Mouse (Mus musculus) ES-Bruce4 (cell line): ENCODE measurements around the gene Vmn1r225. TPM values are rescaled to one million over a fixed set of nuclear protein-coding genes. Genes with fewer than 3 reads are reported as not detected.
"Not testable (repeated sequence)": the region's sequence is repeated elsewhere in the genome, so short reads cannot be mapped to it uniquely, and the experiment has no call there.

ENCODE experiments used
- H3K27ac ChIP-seq: 2 replicates; pipeline ENCODE4 v1.5.1; 2012; ENCODE audit warnings: low read length, inconsistent platforms; ENCODE audit not compliant: insufficient read depth
- H3K27me3 ChIP-seq: 2 replicates; pipeline ENCODE4 v1.6.1; 2012; ENCODE audit warnings: mild to moderate bottlenecking, low read length, inconsistent platforms; ENCODE audit not compliant: control insufficient read depth, poor library complexity, insufficient read depth, severe bottlenecking
- H3K36me3 ChIP-seq: 2 replicates; pipeline ENCODE4 v1.6.1; 2012; ENCODE audit warnings: inconsistent platforms, mild to moderate bottlenecking, low read length, moderate library complexity; ENCODE audit not compliant: control insufficient read depth, poor library complexity, insufficient read depth, severe bottlenecking
- H3K4me1 ChIP-seq: one replicate; pipeline ENCODE4 v1.8.1; 2011; ENCODE audit warnings: low read length; ENCODE audit not compliant: control insufficient read depth, insufficient read depth
- H3K4me3 ChIP-seq: 2 replicates; pipeline ENCODE4 v1.5.1; 2011; ENCODE audit warnings: low read depth, mild to moderate bottlenecking, low read length
- H3K9ac ChIP-seq: 2 replicates; pipeline ENCODE4 v1.6.1; 2012; ENCODE audit warnings: low read depth, mild to moderate bottlenecking, inconsistent platforms; ENCODE audit not compliant: poor library complexity, severe bottlenecking
- H3K9me3 ChIP-seq: replicated peaks from 2 replicates; pipeline ENCODE4 v1.6.1; 2012; ENCODE audit warnings: mild to moderate bottlenecking, low read length, inconsistent platforms; ENCODE audit not compliant: control insufficient read depth, poor library complexity, insufficient read depth, severe bottlenecking
- CTCF ChIP-seq: IDR thresholded peaks from one replicate; pipeline ENCODE4 v1.8.1; 2011; ENCODE audit warnings: low read depth, low read length
- EP300 ChIP-seq: IDR thresholded peaks from 2 replicates; pipeline ENCODE4 v1.6.1; 2011; ENCODE audit warnings: low read depth, low read length; ENCODE audit not compliant: insufficient read depth
- POLR2A ChIP-seq: IDR thresholded peaks from one replicate; pipeline ENCODE4 v1.8.1; 2011; ENCODE audit warnings: low read length; ENCODE audit not compliant: insufficient read depth
- polyA plus RNA-seq: library from polyadenylated mRNA; stranded (reverse); fragments of >200 nt; gene quantifications from 2 replicates; pipeline ENCODE4 v1.2.4, GENCODE M21; 2011; ENCODE audit warnings: low read depth; ENCODE audit not compliant: missing spikeins, insufficient read depth, insufficient read length

Vmn1r225 gene
- polyA plus RNA-seq = not detected in 2 replicates

DNA sequence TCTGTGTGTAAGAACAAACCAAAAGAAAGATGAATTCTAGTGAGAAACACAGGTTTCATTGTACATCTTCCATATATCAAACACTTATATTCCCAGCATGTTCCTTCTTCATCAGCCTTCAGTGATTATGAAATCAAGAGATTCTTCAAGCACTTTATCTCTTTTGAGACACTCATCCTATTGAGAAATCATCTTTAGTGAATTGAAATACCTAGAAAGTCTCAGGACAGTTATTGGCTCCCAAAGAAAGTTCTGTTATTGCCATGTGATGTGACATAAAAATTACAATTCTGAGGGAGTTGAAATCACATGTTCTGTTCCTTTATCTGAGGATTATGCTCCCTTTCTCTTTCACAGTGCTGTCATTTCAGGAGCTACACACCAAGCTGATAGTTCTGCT is at the start of gene Vmn1r225:
Vmn1r225 (plus strand) TSS at position 301 of the 400 bp plus-strand sequence.
- TF ChIP-seq POLR2A (no peak), CTCF (no peak), EP300 (no peak)
- H3K4me1 ChIP-seq = no peaks in the 10 kb centered on the region
- no peak within 1 kb of the TSS for H3K4me3 ChIP-seq

DNA sequence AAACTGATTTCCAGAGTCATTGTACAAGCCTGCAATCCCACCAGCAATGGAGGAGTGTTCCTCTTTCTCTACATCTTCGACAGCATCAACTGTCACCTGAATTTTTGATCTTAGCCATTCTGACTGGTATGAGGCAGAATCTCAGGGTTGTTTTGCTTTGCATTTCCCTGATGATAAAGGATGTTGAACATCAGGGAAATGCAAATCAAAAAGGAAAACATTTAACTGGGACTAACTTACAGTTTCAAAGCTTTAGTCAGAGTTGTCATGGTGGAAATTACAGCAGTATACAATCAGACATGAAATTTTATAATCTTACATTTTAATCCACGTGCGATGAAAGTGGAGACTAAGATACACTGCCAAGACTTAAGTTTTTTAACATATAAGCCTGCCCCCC is 24.6 kb upstream of the Vmn1r225 start:
- H3K9me3 ChIP-seq = no peaks in the 10 kb centered on the region
- H3K4me3 ChIP-seq = no peak overlapping the region
- H3K4me1 ChIP-seq = no peaks in the 10 kb centered on the region
- no peaks in the 10 kb centered on the region for H3K27me3 ChIP-seq
- H3K27ac ChIP-seq = no peak overlapping the region
- no peaks in the 10 kb centered on the region for H3K36me3 ChIP-seq
- TF ChIP-seq CTCF = no peak
- no peak for TF ChIP-seq EP300
- TF ChIP-seq POLR2A = no peak
- H3K9ac ChIP-seq = no peak overlapping the region

More for the DNA sequence above, at the start of gene Vmn1r225:
- no peak within 1 kb of the TSS for H3K9ac ChIP-seq
- H3K9me3 ChIP-seq = no peaks in the 10 kb centered on the region
- H3K27ac ChIP-seq = no peak within 1 kb of the TSS
- H3K36me3 ChIP-seq = no peaks in the 10 kb centered on the region
- H3K27me3 ChIP-seq = no peaks in the 10 kb centered on the region

DNA sequence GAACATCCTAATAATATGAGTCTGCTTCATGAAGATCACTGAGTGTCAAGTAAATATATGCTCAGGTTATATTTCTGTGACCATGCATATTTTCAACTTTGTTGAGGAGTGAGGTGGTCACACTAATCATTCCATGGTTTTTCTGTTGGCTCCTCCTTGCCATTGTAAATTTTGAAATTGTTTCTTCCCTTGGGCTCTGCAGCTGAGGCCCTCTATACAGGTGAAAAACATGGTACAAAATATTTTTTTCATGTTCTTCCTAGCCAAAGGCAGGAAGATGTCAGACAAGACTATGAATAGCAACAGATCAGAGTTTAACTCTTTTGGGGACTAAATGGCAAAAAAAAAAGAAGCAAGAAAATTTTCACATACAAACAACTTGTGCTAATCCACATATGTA is 16.7 kb upstream of the Vmn1r225 start, which contains the start of gene Vmn2r108:
Vmn2r108 (minus strand) TSS at position 101 of the 400 bp plus-strand sequence.
- Histone ChIP-seq H3K27ac (no peak within 1 kb of the TSS), H3K9ac (no peak within 1 kb of the TSS), H3K27me3 (no peaks in the 10 kb centered on the region), H3K36me3 (no peaks in the 10 kb centered on the region), H3K4me3 (no peak within 1 kb of the TSS), H3K4me1 (no peaks in the 10 kb centered on the region), H3K9me3 (no peaks in the 10 kb centered on the region)
- no peak for TF ChIP-seq EP300

DNA sequence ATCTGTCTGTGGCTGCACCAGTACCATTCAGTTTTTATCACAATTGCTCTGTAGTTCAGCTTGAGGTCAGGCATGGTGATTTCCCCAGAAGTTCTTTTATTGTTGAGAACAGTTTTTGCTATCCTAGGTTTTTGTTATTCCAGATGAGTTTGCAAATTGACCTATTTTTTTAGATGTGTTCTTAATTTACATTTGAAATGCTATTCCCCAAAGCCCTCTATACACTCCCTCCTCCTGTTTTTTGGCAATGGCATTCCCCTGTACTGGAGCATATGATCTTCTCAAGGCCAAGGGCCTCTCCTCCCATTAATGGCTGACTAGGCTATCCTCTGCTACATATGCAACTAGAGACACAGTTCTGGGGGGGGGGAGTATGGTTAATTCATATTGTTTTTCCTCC is 10.3 kb downstream of the Vmn1r225 start:
- H3K27me3 ChIP-seq, H3K27ac ChIP-seq, H3K9ac ChIP-seq: not testable (repeated sequence)

More for the DNA sequence above, 10.3 kb downstream of the Vmn1r225 start:
- not testable (repeated sequence) for H3K4me1 ChIP-seq, H3K4me3 ChIP-seq, H3K36me3 ChIP-seq, H3K9me3 ChIP-seq

Other genes with a start within 250 kb of the Vmn1r225 start
- not detected in 2 replicates for gene Vmn2r106, start 212.6 kb upstream of the Vmn1r225 start, polyA plus RNA-seq
- not detected in 2 replicates for gene Vmn2r107, start 152.9 kb upstream of the Vmn1r225 start, polyA plus RNA-seq
- gene Vmn1r224, start 84.0 kb upstream of the Vmn1r225 start, polyA plus RNA-seq = not detected in 2 replicates
- 0.07 TPM in 1 of 2 replicates, not detected in the other for gene Vmn2r108, start 16.8 kb upstream of the Vmn1r225 start, polyA plus RNA-seq
- gene Vmn2r109, start 66.6 kb downstream of the Vmn1r225 start, polyA plus RNA-seq = not detected in 2 replicates
- not detected in 2 replicates for gene Vmn2r110, start 98.3 kb downstream of the Vmn1r225 start, polyA plus RNA-seq
- not detected in 2 replicates for gene Fpr-rs3, start 126.7 kb downstream of the Vmn1r225 start, polyA plus RNA-seq
- not detected in 2 replicates for gene Vmn1r226, start 184.7 kb downstream of the Vmn1r225 start, polyA plus RNA-seq
- gene Vmn1r227, start 231.7 kb downstream of the Vmn1r225 start, polyA plus RNA-seq = 0.09 TPM in 1 of 2 replicates, not detected in the other